Mouse (Mus musculus) lung, adult 2 months (tissue): Measurements from ENCODE around the gene Paqr6. TPM values are rescaled to one million over a fixed set of nuclear protein-coding genes. Genes with fewer than 3 reads are reported as not detected.
A peak's percentile ranks its signal among the peaks of the same experiment; 100 is the strongest.

Experiments
- DNase-seq: peaks from one replicate; pipeline ENCODE4 v3.0.0; 2022
- H3K4me1 ChIP-seq: fragments of 200-500 bp; 2 replicates; pipeline ENCODE4 v1.6.1; 2011; ENCODE audit warnings: low read length; ENCODE audit not compliant: control insufficient read depth, insufficient read depth
- H3K4me3 ChIP-seq: fragments of 200-500 bp; replicated peaks from 2 replicates; pipeline ENCODE3; 2011; ENCODE audit warnings: low read depth, mild to moderate bottlenecking, control low read depth, low read length; ENCODE audit errors: extremely low read depth
- CTCF ChIP-seq: fragments of 200-500 bp; IDR thresholded peaks from 2 replicates; pipeline ENCODE4 v1.5.1; 2011; ENCODE audit warnings: mild to moderate bottlenecking, low read length, control low read depth; ENCODE audit not compliant: insufficient read depth
- POLR2A ChIP-seq: fragments of 200-500 bp; IDR thresholded peaks from 2 replicates; pipeline ENCODE4 v1.6.1; 2011; ENCODE audit warnings: low read depth, mild to moderate bottlenecking, control low read depth, low read length, borderline replicate concordance; ENCODE audit errors: extremely low read depth
- WGBS: fragments of 180-500 bp; shearing (Covaris S2); methylation state at CpG from one replicate; pipeline ENCODE4 v1.1.7; 2018; 5-methylcytosine and 5-hydroxymethylcytosine counted together
- polyA plus RNA-seq: library from polyadenylated mRNA; depleted of rRNA; stranded (reverse); fragments of >200 nt; gene quantifications from 2 replicates; pipeline ENCODE4 v1.2.3, GENCODE M21; 2012

Paqr6 gene
- polyA plus RNA-seq, 1 experiment = 29.1 TPM

DNA sequence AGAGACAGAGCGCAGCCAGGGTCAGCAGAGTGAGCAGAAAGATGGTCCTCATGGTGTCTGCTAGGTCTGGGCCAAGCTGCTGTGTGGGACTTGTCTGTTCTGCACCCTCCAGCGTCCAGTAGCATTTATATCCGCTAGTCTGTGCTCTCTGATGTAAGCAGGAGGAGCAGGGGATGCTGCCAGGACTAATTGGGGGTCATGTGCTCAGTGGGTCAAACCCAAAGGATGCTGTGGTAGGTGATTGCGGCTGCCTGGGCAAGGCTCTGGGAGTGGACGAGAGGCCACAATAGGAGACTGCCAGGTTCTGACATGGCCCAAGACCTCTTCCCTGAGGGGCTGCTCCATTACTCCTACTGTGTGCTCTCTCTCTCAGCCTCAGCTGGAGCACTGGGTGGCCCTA lies 20.0 kb downstream of the Paqr6 start, which contains the start of gene Bglap:
Gene Bglap (minus strand): TSS at position 101 of the 400 bp plus-strand sequence.
- 76% methylated on average over 5 of the region's 5 CpGs for WGBS
- no peak for TF ChIP-seq POLR2A
- no peak for TF ChIP-seq CTCF
- Histone ChIP-seq H3K4me1 (no peaks in the 10 kb centered on the region), H3K4me3 (no peak within 1 kb of the TSS)
- no peak for DNase-seq

DNA sequence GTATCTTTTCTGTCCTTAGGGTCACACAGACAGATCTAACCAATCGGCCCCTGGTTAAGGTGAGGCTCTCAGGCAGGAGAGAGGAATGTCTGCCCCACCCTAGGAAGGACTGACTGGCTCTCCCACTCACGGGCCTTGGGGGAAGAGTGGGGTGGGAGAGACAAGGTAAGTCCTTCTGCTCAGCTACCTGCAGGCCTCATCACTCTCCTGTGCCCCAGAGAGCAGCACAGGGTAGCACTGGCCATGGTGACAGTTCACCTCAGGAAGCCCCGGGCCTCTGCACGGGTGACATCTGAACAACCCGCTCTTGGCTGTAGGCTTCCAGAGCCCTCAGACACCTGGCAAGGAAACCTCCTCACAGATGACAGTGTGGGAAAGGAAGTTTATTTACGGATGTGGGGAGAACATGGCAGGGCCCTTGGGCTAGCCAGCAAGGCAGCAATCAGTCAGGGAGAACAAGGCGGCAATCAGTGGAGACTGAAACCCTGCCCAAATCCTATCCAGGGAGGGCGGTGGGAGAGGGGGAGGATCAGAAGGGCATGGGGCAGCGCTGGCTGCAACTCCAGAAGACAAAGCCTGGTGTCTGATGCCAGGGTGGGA lies 29.5 kb downstream of the Paqr6 start:
- WGBS = 78% methylated on average over 9 of the region's 9 CpGs
- Histone ChIP-seq H3K4me1 (no peaks in the 10 kb centered on the region), H3K4me3 (no peak overlapping the region)
- no peak for DNase-seq
- TF ChIP-seq CTCF = no peak
- no peak for TF ChIP-seq POLR2A

DNA sequence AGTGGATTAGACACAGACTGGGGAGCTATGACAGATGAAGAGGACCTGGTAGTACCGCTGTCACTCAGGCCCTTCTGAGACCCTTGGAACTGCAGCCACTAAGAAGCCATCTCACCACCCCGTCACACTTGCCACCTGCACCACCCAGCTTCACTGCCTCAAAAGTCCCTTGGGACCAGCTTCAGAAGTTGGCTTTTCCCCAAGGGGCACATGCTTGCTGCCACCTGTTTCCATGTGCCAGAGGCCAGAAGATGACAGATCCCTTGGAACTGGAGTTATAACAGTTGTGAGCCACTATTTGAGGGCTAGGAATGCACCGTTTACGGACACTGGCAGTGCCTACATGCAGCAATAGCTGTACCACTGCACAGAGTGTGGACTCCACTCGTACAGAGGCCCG lies 30.9 kb downstream of the Paqr6 start:
- WGBS = 93% methylated on average over 6 of the region's 6 CpGs
- no peak for DNase-seq
- TF ChIP-seq POLR2A (no peak), CTCF (no peak)
- H3K4me1 ChIP-seq = no peaks in the 10 kb centered on the region
- no peak overlapping the region for H3K4me3 ChIP-seq

DNA sequence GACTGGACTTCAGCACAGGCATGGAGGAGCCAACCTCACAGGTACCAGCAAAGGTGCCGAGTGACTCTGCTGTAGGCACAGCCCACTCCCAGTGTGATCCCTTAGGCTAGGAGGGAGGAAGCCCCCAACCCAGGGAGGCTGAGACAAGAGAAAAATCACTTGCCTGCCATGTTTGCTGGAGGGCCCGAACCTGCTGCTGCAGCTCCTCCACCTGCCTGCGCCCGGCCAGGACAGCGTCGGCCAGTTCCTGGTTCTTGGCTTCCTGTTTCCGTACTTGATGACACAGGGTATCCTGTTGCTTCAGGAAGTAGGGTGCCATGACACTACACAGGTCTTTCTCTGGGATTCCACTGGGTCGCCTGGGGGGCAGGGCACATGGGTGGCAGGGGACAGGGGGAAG lies 31.4 kb downstream of the Paqr6 start:
- no peaks in the 10 kb centered on the region for H3K4me1 ChIP-seq
- TF ChIP-seq CTCF = no peak
- TF ChIP-seq POLR2A = no peak
- no peak overlapping the region for H3K4me3 ChIP-seq
- WGBS = 69% methylated on average over 8 of the region's 8 CpGs
- no peak for DNase-seq

DNA sequence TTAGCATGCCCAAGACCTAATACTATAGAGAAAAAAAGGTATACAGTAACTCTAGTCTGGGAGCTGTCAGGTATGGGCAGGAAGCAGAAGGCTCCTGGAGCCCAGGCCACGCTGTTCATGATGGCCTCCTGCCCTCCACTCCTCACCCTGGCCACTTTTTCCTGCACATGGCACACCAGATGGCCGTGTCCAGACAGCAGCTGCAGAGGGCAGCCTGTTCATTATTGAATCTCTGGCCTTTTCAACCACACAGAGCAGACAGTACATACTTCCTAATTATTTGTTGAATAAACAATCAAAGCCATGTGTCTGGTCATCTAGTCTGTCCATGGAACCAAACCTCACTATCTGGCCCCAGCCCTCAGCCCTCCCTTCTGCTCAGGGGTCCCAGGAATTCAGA lies 34.3 kb downstream of the Paqr6 start:
- H3K4me3 ChIP-seq = no peak overlapping the region
- TF ChIP-seq CTCF (no peak), POLR2A (no peak)
- H3K4me1 ChIP-seq = no peaks in the 10 kb centered on the region
- 90% methylated on average over 2 of the region's 2 CpGs for WGBS
- no peak for DNase-seq

DNA sequence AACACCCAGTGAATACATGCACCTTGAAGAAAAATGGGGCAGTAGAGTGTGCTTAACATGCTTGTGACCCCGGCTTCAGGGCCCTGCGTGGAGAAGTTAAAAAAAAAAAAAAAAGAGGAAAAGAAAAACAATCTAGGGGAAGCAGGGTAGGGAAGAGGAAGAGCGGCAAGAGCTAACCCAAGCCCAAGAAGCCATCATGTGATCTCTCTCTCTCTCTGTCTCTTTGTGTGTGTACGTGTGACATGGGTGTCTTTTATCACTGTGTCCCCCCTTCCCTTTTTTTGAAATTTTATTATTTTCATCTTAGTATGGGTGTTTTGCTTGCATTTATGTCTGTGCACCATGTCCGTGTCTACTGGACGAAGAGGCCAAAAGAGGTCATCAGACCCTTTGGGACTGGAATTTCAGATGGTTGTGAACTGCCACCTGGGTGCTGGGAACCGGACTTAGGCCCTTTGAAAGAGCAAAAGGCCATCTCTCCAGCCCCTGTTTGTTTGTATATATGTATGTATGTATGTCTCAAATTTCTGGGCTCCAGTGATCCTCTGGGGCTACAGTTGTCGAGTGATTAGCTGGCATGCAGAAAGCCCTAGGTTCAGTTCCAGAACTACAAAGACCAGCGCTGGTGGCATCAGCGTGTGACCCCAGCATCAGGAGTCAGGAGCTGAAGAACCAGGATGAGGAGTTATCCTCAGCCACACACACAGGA lies 39.3 kb downstream of the Paqr6 start:
- DNase-seq = no peak
- TF ChIP-seq POLR2A = no peak
- TF ChIP-seq CTCF = no peak
- no peaks in the 10 kb centered on the region for H3K4me1 ChIP-seq
- H3K4me3 ChIP-seq = no peak overlapping the region
- 89% methylated on average over 10 of the region's 10 CpGs for WGBS

DNA sequence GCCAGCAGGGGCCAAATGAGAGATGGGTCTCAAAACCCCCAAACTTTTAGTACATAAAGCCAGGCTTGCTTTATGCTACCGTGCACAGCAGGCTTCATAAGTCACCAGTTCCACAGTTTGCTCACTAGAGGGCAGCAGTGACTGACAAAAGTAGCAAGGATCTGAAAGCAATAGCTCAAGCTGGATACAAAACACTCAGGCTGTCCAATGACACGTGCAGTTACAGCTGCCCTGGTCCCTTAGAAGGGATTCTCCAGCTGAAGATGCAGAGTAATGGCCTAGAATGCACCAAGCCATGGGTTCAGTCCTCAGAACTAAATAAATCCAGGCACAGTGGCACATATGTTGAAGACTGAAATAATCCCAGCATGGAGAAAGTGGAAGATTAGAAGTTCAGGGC lies 42.7 kb downstream of the Paqr6 start:
- TF ChIP-seq CTCF = peak; percentile 56
- no peak for TF ChIP-seq POLR2A
- Histone ChIP-seq H3K4me1 (peaks cover 7% of the 10 kb centered on the region), H3K4me3 (no peak overlapping the region)
- WGBS = 2% methylated on average over 2 of the region's 2 CpGs
- peak; percentile 41 for DNase-seq

DNA sequence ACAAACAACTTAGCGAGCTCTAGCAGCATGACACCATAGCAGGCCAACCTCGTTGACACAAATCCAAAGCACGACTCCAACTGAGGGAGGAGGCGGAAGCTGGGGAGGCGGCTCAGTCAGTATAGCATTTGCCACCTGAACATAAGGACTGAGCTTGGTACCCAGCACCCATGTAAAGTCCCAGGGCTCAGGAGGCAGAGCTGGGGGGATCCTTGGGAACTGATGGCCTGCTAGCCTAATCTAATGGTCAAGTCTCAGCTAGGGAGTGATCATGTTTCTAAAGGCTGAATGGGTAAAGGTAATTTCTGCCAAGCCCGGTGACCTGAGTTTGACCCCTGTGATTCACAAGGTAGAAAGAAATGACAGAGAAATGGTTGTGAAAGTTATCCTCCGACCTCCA lies 43.1 kb downstream of the Paqr6 start:
- DNase-seq = no peak
- peaks cover 7% of the 10 kb centered on the region for H3K4me1 ChIP-seq
- TF ChIP-seq POLR2A = no peak
- no peak for TF ChIP-seq CTCF
- 52% methylated on average over 7 of the region's 7 CpGs for WGBS
- H3K4me3 ChIP-seq = no peak overlapping the region

DNA sequence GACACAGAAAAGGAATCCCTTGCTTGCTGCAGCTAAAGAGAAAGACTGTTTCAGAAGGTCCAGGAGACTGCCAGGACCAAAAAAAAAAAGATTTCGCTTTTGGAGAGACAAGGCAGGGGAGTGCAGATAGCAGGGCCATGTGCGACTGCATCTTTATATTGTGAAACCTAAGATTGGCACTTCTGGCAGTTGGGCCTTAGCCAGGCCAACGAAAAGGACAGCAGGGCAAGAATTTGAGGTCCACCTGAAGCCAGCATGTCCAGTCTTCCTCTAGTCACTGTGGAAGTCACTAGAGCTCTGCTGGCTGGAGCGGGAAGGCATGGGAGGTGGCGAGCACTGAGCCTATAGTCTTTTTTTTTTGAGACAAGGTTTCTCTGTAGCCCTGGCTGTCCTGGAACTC lies 44.6 kb downstream of the Paqr6 start:
- TF ChIP-seq POLR2A (no peak), CTCF (no peak)
- DNase-seq = no peak
- WGBS = 43% methylated on average over 5 of the region's 5 CpGs
- Histone ChIP-seq H3K4me1 (peaks cover 7% of the 10 kb centered on the region), H3K4me3 (no peak overlapping the region)
